Mouse (Mus musculus): ENCODE measurements around the gene Magi2.
"Not testable (repeated sequence)": the region's sequence is repeated elsewhere in the genome, so short reads cannot be mapped to it uniquely, and the experiment has no call there.

The Magi2 gene

DNA sequence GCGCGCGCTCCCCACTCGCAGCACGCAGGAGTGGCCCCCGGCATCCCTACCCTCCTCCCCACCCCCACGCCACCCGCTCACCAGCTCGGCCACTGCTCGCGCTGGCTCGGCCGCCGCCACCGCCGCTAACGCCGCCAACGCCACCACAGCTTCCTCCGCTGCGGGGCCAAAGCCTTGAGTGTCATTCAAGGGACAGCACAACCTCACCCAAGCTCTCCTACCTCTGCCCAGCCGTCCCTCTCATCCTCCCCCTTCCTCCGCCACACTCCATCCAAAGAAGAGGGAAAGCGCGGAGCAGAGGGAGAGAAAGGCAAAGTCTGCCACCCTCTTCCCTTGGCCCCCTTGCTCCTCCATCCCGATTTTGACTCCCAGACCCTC is at the start of gene Magi2:
Magi2 (plus strand) TSS at position 171 of the 378 bp plus-strand sequence.
- DNase-seq (ENCODE audit: low read depth, low spot score) = no peak

- DNase-seq (ENCODE audit: low read depth, low spot score) = no peak
Measured at GRCm38 (mm10) chr5:19178594-19178993, 48.2 kb upstream of the Magi2 start.

GRCm38 (mm10) chr5:19186175-19186574 is 40.7 kb upstream of the Magi2 start:
- DNase-seq (ENCODE audit: low read depth, low spot score) = no peak

DNA sequence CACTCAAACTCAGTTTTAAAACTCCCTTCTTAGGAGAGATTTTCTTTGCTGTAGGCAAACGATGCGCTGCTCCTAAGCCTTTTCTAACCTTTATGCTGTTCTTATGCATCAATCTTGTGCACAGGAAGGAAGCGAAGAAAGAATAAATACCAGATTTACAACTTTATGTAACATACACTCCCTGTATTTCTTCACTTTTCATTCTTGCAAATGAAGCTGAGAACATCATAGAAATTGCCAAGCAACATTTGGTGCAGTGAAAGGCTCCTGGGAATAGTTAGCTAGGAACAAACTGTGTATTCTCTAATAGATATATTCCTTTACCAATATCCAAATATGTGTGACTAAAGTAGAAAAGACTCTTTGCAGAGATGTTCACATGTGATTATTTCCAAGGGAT is 15.2 kb upstream of the Magi2 start:
- DNase-seq (ENCODE audit: low read depth, low spot score) = no peak

- DNase-seq (ENCODE audit: low read depth, low spot score) = no peak
Measured at GRCm38 (mm10) chr5:19226144-19226865, 531 bp upstream of the Magi2 start.

- no peak for DNase-seq (ENCODE audit: low read depth, low spot score)
Measured at GRCm38 (mm10) chr5:19227281-19227680, 445 bp downstream of the Magi2 start.

GRCm38 (mm10) chr5:19227791-19228331 is 1.0 kb downstream of the Magi2 start:
- no peak for DNase-seq (ENCODE audit: low read depth, low spot score)

DNA sequence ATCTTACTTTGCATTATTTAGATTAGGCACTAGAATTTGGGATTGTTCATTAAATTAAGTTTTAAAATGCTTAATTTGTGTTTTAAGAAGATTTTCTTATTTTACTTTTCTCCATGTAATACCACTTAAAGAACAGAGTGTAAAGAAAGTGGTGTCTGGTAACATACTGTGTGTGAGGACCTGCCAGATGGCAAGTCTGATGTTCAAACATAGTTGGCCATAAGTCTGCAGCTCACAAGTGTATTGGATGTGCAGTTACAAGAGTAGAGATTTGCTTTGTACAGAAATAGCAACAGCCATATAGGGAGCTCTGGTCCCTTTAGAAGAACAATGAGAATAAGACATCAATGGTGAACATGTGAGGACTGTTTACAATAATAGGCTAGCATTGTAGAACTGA is 15.0 kb downstream of the Magi2 start:
- no peak for DNase-seq (ENCODE audit: low read depth, low spot score)

DNA sequence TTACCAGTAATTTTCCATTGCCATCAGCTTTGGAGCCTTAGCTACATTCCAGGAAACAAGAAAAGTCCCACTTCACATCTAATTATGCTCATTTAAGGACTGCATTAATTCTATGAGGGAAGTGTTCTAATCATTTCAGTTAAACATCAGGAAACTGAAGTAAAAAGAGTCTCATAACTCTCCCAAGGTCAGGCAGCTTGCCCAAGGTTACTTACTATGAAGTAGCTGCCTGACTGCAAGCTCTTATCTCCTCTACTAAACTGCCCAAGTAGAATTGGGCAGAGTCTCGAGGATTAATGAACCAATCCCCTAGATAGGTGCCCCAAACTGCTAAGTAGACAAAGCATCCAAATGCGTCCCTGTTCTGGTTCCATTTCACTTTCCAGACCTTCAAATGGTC is 19.6 kb downstream of the Magi2 start:
- DNase-seq (ENCODE audit: low read depth, low spot score) = no peak

DNA sequence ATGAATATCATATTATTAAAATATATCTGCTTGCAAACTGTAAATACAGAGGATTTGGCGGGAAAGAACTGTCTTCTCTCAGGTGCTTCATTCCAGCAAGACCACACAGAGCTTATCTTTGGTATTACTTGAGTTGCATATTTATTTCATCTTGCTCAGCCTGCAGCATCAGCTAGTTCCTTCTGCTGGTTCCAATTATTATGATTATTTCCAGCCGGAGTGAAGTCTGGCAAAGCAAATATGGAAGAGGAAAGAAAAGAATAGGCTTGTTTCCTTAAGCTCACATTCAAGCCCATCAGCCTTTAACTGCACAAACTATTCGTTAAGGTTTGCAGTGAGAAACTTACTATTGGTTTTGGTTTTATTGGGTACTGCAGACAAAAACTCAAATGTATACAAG is 20.4 kb downstream of the Magi2 start:
- DNase-seq (ENCODE audit: low read depth, low spot score) = no peak

DNA sequence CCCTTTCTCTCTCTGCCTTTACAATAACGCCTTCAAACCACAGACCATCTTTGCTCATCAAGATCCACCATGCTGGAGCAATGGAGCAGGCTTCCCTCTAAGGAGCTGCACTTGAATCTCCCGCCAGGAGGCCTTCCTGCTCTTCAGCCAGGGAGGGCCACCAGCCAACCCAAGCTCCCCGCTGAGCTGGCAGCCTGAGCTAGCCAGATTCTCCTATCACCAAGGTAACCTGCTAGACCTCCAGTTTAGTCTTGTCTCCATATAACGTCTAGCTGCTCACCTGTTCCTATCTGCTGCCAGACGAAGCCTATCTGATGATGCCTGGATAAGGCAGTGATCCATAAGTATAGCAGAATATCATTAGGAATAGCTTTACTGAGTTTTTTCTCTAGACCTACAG is 36.0 kb downstream of the Magi2 start:
- no peak for DNase-seq (ENCODE audit: low read depth, low spot score)

DNA sequence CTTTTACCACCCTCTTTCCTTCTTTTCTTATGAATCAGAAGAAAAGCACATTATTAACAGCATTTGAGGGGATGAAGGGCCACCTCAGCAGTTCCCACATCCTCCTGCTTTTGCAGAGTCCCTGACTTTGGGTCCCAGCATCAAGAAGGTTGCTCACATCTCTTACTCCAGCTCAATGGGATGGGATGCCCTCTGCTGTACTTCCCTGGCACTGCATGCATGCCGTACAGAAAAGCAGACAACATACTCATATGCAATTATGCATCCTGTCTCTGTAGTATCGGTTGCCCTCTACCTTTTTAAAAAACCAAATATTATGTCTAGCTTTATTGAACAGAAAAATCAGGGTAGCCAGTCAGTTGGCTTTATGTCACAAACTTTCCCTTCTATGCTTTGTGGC is 37.8 kb downstream of the Magi2 start:
- no peak for DNase-seq (ENCODE audit: low read depth, low spot score)

DNA sequence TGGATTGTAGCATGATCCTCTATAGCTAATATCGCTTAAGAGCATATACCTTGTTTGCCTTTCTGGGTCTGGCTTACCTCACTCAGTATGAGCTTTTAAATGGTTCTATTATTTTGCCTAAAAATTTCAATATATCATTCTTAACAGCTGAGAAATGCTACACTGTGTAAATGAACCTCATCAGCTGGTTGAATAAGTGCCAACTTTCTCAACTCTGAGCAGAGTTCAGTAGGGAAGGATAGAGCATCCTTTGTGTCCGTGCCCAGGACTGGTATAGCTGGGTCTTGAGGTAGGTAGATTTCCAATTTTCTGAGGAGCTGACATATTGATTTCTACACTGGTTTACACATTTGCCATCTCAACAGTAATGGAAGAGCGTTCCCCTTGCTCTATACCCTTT is 65.7 kb downstream of the Magi2 start:
- no peak for DNase-seq (ENCODE audit: low read depth, low spot score)

DNA sequence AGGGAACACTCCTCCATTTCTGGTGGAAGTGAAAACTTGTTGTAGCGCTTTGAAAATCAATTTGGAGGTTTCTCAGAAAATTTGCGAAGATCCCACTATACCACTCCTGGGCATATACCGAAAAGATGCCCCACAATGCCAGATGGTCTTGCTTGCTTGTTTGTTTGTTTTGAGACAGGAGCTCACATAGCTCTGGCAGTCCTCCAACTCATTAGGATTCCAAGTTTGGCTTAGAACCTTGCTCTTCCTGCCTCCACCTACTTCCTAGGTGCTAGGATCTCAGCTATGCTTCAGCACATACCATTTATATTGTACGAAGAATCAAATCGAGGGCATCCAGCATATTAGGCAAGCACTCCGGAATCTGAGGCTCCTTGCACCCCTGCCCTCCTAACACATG is 79.8 kb downstream of the Magi2 start:
- DNase-seq (ENCODE audit: low read depth, low spot score) = no peak

DNA sequence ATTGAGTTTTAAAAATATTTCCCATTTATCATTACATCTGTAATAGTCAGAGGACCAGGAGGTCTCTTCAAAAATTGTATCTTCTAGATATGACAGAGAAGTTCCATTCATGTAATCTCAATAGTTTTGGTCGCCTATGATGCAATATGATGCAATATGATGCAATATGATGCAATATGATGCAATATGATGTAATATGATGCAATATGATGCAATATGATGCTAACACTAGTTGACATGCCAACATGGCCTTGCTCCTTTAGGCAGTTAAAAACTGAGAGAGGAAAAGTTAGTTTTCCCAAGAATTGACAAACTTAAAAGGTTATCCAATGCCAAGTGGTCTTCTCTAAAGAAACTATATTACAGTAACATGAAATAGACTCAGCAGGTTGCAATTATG is 83.0 kb downstream of the Magi2 start:
- DNase-seq (ENCODE audit: low read depth, low spot score) = no peak

- no peak for DNase-seq (ENCODE audit: low read depth, low spot score)
Measured at GRCm38 (mm10) chr5:19322532-19322931, 95.7 kb downstream of the Magi2 start.

GRCm38 (mm10) chr5:19337561-19337960 is 110.7 kb downstream of the Magi2 start:
- DNase-seq (ENCODE audit: low read depth, low spot score) = no peak

DNA sequence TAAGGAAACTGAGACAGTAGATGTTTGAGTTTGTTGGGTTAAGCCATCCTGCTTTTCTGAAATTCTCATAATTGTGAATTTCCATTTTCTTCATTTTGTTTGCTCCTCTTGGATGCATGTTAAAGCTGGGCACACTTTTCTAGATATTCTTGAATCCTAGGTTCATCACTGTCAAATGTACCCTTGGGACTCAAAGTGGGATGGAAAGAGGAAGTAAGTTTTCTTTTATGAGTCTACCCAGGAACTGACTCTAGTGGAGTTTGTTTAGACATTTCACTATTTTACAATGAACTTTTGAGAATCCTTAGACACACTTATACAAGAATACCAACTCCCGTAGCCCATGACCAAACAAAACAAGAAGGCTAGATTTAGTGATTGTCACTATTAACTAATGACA is 141.3 kb downstream of the Magi2 start:
- DNase-seq (ENCODE audit: low read depth, low spot score) = no peak

- DNase-seq (ENCODE audit: low read depth, low spot score) = no peak
Measured at GRCm38 (mm10) chr5:19395876-19396275, 169.0 kb downstream of the Magi2 start.

DNA sequence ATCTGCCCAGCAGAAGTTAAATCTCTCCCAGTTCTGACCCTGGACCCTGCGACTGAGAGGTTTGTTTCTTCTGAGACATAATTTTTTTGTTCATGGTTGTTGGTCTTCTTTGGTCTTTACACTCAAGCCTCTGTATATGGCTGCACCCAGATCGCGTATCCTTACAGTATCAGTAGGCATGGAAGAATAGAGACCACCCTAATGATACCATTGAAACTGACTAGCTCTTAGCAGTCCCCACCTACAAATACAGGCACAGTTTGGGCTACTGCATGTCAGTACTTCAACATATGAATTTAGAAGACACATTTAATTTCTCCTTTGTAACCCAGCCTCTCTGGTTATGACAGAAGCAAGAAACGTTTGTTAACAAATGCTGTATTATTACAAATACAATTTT is 173.5 kb downstream of the Magi2 start:
- no peak for DNase-seq (ENCODE audit: low read depth, low spot score)

GRCm38 (mm10) chr5:19400738-19401408 is 174.0 kb downstream of the Magi2 start:
- peak; percentile 4 for DNase-seq (ENCODE audit: low read depth, low spot score)

- not testable (repeated sequence) for DNase-seq (ENCODE audit: low read depth, low spot score)
Measured at GRCm38 (mm10) chr5:19404268-19404667, 177.4 kb downstream of the Magi2 start.

GRCm38 (mm10) chr5:19414556-19414955 is 187.7 kb downstream of the Magi2 start:
- no peak for DNase-seq (ENCODE audit: low read depth, low spot score)

Data from CD4-positive, CD25-positive, alpha-beta regulatory T cell, adult 2 months (primary cell).